Mouse (Mus musculus): ENCODE measurements around the gene Card19. TPM values are rescaled to one million over a fixed set of nuclear protein-coding genes. Genes with fewer than 3 reads are reported as not detected.

Card19 gene
- total and polyA plus RNA-seq, 3 experiments = 15.8 to 51.8 TPM; not detected in 1

- Histone ChIP-seq H3K27ac (ENCODE audit: control insufficient read depth, low read depth, low read length) (no peak overlapping the region), H3K9ac (ENCODE audit: control insufficient read depth, low read depth, low read length, poor library complexity, severe bottlenecking) (no peak overlapping the region), H3K9me3 (replicated peaks; ENCODE audit: insufficient read depth, low read length) (no peaks in the 10 kb centered on the region), H3K79me2 (ENCODE audit: control insufficient read depth, insufficient read depth, low read length, poor library complexity) (no peaks in the 10 kb centered on the region), H3K4me3 (ENCODE audit: control insufficient read depth in 1 of 2, insufficient read depth in 1 of 2, low read depth in 2 of 2, low read length in 2 of 2) (no peak overlapping the region), H3K27me3 (ENCODE audit: control insufficient read depth in 1 of 2, insufficient read depth in 2 of 2, low read length in 2 of 2) (no peaks in the 10 kb centered on the region), H3K36me3 (ENCODE audit: control insufficient read depth in 1 of 2, insufficient read depth in 2 of 2, low read length in 2 of 2) (peaks cover 0 to 3% of the 10 kb centered on the region in 2 experiments; a peak in 2 of 4 replicates), H3K4me1 (ENCODE audit: control insufficient read depth in 1 of 2, insufficient read depth in 2 of 2, low read length in 2 of 2) (0 out of 4 replicates have a peak, but pooled peaks cover 0 to 7% of the 10 kb centered on the region in 2 experiments)
- TF ChIP-seq ZKSCAN1 (IDR thresholded peaks at IDR 0.05; ENCODE audit: low read depth, low read length) (no peak), HCFC1 (IDR thresholded peaks at IDR 0.05; ENCODE audit: low read depth, low read length) (no peak), E2F4 (IDR thresholded peaks at IDR 0.05; ENCODE audit: borderline replicate concordance, low read depth, low read length) (no peak), POLR2A (IDR thresholded peaks at IDR 0.05; ENCODE audit: control insufficient read depth in 1 of 2, insufficient read depth in 1 of 2, low read depth in 1 of 2, low read length in 2 of 2, poor library complexity in 1 of 2) (no peak), TBP (IDR thresholded peaks at IDR 0.05; ENCODE audit: low read depth, low read length) (no peak), USF1 (IDR thresholded peaks at IDR 0.05; ENCODE audit: low read depth, low read length) (no peak), POLR2AphosphoS2 (IDR thresholded peaks at IDR 0.05; ENCODE audit: low read length) (no peak)
- no peak for DNase-seq (ENCODE audit: low read depth, low spot score)
These were observed 15.1 kb downstream of the Card19 start for GRCm38 (mm10) chr13:49200688-49201087.

GRCm38 (mm10) chr13:49199891-49200290, 15.9 kb downstream of the Card19 start:
- Histone ChIP-seq H3K9me3 (replicated peaks; ENCODE audit: insufficient read depth, low read length) (no peaks in the 10 kb centered on the region), H3K4me1 (ENCODE audit: control insufficient read depth in 1 of 2, insufficient read depth in 2 of 2, low read length in 2 of 2) (0 out of 4 replicates have a peak, but pooled peaks cover 0 to 7% of the 10 kb centered on the region in 2 experiments), H3K27me3 (ENCODE audit: control insufficient read depth in 1 of 2, insufficient read depth in 2 of 2, low read length in 2 of 2) (no peaks in the 10 kb centered on the region), H3K36me3 (ENCODE audit: control insufficient read depth in 1 of 2, insufficient read depth in 2 of 2, low read length in 2 of 2) (peaks cover 0 to 3% of the 10 kb centered on the region in 2 experiments; a peak in 2 of 4 replicates), H3K27ac (ENCODE audit: control insufficient read depth, low read depth, low read length) (no peak overlapping the region), H3K79me2 (ENCODE audit: control insufficient read depth, insufficient read depth, low read length, poor library complexity) (no peaks in the 10 kb centered on the region), H3K9ac (ENCODE audit: control insufficient read depth, low read depth, low read length, poor library complexity, severe bottlenecking) (no peak overlapping the region), H3K4me3 (ENCODE audit: control insufficient read depth in 1 of 2, insufficient read depth in 1 of 2, low read depth in 2 of 2, low read length in 2 of 2) (no peak overlapping the region)
- TF ChIP-seq ZC3H11A (IDR thresholded peaks at IDR 0.05; ENCODE audit: low read depth, low read length) (no peak), CTCF (IDR thresholded peaks at IDR 0.05 in 2 of 3, conservative IDR thresholded peaks at IDR 0.05 in 1 of 3; ENCODE audit: control insufficient read depth in 1 of 3, insufficient read depth in 1 of 3, low read depth in 2 of 3, low read length in 3 of 3, poor library complexity in 1 of 3, severe bottlenecking in 1 of 3) (no peak), ZNF384 (IDR thresholded peaks at IDR 0.05; ENCODE audit: low read depth, low read length) (no peak), TAL1 (IDR thresholded peaks at IDR 0.05; ENCODE audit: low read length) (no peak), RCOR1 (IDR thresholded peaks at IDR 0.05; ENCODE audit: low read depth, low read length) (no peak), EP300 (IDR thresholded peaks at IDR 0.05; ENCODE audit: low read depth in 1 of 2, low read length in 2 of 2) (no peak), MAFK (IDR thresholded peaks at IDR 0.05; ENCODE audit: borderline replicate concordance, low read depth, low read length) (no peak), HCFC1 (IDR thresholded peaks at IDR 0.05; ENCODE audit: low read depth, low read length) (no peak), RAD21 (IDR thresholded peaks at IDR 0.05; ENCODE audit: low read depth, low read length) (no peak), MAX (IDR thresholded peaks at IDR 0.05; ENCODE audit: low read length) (no peak), TBP (IDR thresholded peaks at IDR 0.05; ENCODE audit: low read depth, low read length) (no peak), MYC (IDR thresholded peaks at IDR 0.05; ENCODE audit: low read depth, low read length) (no peak)
- no peak for DNase-seq (ENCODE audit: low read depth, low spot score)
